Mouse (Mus musculus) gastrocnemius, adult 8-10 months (tissue): ENCODE data around the gene Grap. TPM values are rescaled to one million over a fixed set of nuclear protein-coding genes. Genes with fewer than 3 reads are reported as not detected.
"Not testable (repeated sequence)": the region's sequence is repeated elsewhere in the genome, so short reads cannot be mapped to it uniquely, and the experiment has no call there.

Source experiments
- DNase-seq, 2 experiments: peaks; one replicate each; pipeline ENCODE4 v3.0.0; 2022; ENCODE audit warnings: low spot score in 2 of 2
- total RNA-seq, 4 experiments: library from RNA; stranded (reverse); gene quantifications; 2 replicates each; pipeline ENCODE4 v1.2.4; 2022

Gene Grap
- total RNA-seq, 4 experiments from 2014 or later, result 2.2 to 3.7 (median 3.2) TPM

- no peak for DNase-seq
Observed at GRCm38 (mm10) chr11:61638764-61639536, 14.1 kb upstream of the Grap start.

GRCm38 (mm10) chr11:61639601-61640177 is 13.4 kb upstream of the Grap start:
- no peak for DNase-seq

- not testable (repeated sequence) for DNase-seq
Observed at GRCm38 (mm10) chr11:61640585-61640984, 12.5 kb upstream of the Grap start.

GRCm38 (mm10) chr11:61642106-61642505 is 11.0 kb upstream of the Grap start:
- no peak for DNase-seq

- DNase-seq, result no peak
Observed at GRCm38 (mm10) chr11:61643184-61643961, 9.7 kb upstream of the Grap start.

GRCm38 (mm10) chr11:61644576-61645326 is 8.3 kb upstream of the Grap start:
- no peak for DNase-seq

- no peak for DNase-seq
Observed at GRCm38 (mm10) chr11:61645357-61645857, 7.7 kb upstream of the Grap start.

GRCm38 (mm10) chr11:61646499-61647039 is 6.5 kb upstream of the Grap start:
- no peak for DNase-seq

- DNase-seq, result no peak
Observed at GRCm38 (mm10) chr11:61647110-61647910, 5.8 kb upstream of the Grap start.

- no peak for DNase-seq
Observed at GRCm38 (mm10) chr11:61647956-61648748, 4.9 kb upstream of the Grap start.

GRCm38 (mm10) chr11:61648749-61649115 is 4.3 kb upstream of the Grap start:
- no peak for DNase-seq

GRCm38 (mm10) chr11:61649163-61649580 is 3.9 kb upstream of the Grap start:
- no peak for DNase-seq

GRCm38 (mm10) chr11:61649626-61650025 is 3.4 kb upstream of the Grap start:
- no peak for DNase-seq

GRCm38 (mm10) chr11:61650470-61651265 is 2.4 kb upstream of the Grap start:
- DNase-seq, result no peak

GRCm38 (mm10) chr11:61652216-61652615 is 849 bp upstream of the Grap start:
- no peak for DNase-seq

GRCm38 (mm10) chr11:61653568-61653967 is 503 bp downstream of the Grap start:
- no peak for DNase-seq

GRCm38 (mm10) chr11:61654786-61655311 is 1.8 kb downstream of the Grap start:
- DNase-seq, result no peak

GRCm38 (mm10) chr11:61655649-61656048 is 2.6 kb downstream of the Grap start:
- no peak for DNase-seq
